Mouse (Mus musculus) limb, embryonic 10.5 days (tissue): ENCODE measurements around the gene Ovol3. TPM values are rescaled to one million over a fixed set of nuclear protein-coding genes. Genes with fewer than 3 reads are reported as not detected.

Experiments
- DNase-seq: peaks from one replicate; pipeline ENCODE4 v3.0.0-alpha.2; 2017; ENCODE audit warnings: low spot score
- H3K27ac ChIP-seq: fragments of 300-500 bp; sonication (generic); 2 replicates; pipeline ENCODE4 v1.5.1; 2016; ENCODE audit warnings: mild to moderate bottlenecking
- H3K27me3 ChIP-seq: fragments of 300-500 bp; sonication (generic); 2 replicates; pipeline ENCODE4 v1.6.1; 2016; ENCODE audit warnings: low read depth, mild to moderate bottlenecking; ENCODE audit not compliant: poor library complexity, severe bottlenecking
- H3K36me3 ChIP-seq: fragments of 300-500 bp; sonication (generic); 2 replicates; pipeline ENCODE4 v1.6.1; 2016; ENCODE audit warnings: mild to moderate bottlenecking, moderate library complexity
- H3K4me1 ChIP-seq: fragments of 300-500 bp; sonication (generic); 2 replicates; pipeline ENCODE4 v1.6.1; 2016
- H3K4me3 ChIP-seq: fragments of 300-500 bp; sonication (generic); 2 replicates; pipeline ENCODE4 v1.5.1; 2016; ENCODE audit warnings: mild to moderate bottlenecking, moderate library complexity
- H3K9me3 ChIP-seq: fragments of 300-500 bp; sonication (generic); replicated peaks from 2 replicates; pipeline ENCODE4 v1.6.1; 2016; ENCODE audit warnings: mild to moderate bottlenecking
- WGBS: fragments of 180-500 bp; shearing (Covaris S2); methylation state at CpG from one replicate; pipeline ENCODE4 v1.1.7; 2016; 5-methylcytosine and 5-hydroxymethylcytosine counted together
- polyA plus RNA-seq: library from polyadenylated mRNA; unstranded; fragments of >200 nt; fragmentation: Nextera tagmentation; extraction: Ambion mirVana; gene quantifications from 2 replicates; pipeline ENCODE4 v1.2.1, GENCODE M21; 2016

The Ovol3 gene
- polyA plus RNA-seq, 1 experiment from 2014 or later: not detected

DNA sequence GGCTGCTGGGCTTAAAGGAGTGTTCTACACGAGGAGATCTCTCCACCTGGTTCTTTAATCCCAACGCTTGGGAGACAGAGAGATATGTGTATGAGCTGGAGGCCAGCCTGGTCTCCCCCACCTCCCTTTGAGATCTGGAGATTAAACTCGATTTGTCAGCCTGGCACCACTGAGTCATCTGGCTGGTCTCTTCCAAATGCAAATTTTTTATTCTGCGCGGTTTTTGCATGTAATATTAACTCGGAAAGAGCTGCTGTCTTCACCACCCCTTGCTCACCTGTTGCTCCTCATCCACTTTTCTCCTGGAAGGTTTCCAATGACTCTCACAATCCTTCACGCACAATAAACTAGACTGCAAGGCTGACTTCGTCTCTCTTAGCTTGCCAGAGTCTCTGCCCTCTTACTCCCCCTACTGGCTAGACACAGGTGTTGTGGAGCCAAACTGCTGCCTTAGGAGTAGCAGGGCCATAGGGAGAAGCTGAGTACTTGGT is 37.0 kb downstream of the Ovol3 start, which contains the start of gene Capns1:
Gene Capns1, minus strand, starts transcription at position 331 of the 491 bp plus-strand sequence.
- H3K27ac ChIP-seq: peak within 1 kb of the TSS; percentile 44
- WGBS: 13% methylated on average over 8 of the region's 8 CpGs
- peaks cover 20% of the 10 kb centered on the region for H3K4me1 ChIP-seq
- peak within 1 kb of the TSS; percentile 14; the same call in 1 of the 2 replicates for H3K4me3 ChIP-seq
- H3K36me3 ChIP-seq: no peaks in the 10 kb centered on the region
- H3K9me3 ChIP-seq: no peaks in the 10 kb centered on the region
- no peaks in the 10 kb centered on the region for H3K27me3 ChIP-seq
- DNase-seq: peak; percentile 61

DNA sequence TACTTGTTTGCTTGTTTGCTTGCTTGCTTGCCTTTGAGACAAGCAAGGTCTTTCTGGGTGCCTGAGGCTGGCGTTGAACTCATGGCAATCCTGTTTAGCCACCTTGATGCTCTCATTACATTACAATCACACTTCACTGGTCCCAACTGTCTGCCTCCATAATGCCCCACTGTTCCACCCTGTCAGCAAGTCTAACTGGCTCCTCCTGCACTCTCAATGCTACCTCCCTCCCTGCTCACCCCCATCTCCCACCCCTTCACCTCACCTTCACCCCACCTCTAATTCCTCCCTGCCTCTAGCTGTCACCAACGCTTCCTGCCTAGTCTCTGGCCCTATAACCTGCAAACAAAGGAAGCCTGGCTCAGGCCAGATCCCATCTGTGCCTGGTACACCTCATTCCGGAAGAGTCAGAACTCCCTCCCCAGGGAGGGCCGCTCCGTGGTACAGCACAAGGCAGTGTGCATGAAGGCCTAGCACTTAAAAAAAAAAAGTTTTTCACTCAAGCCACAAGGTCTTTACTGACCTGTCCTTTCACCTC is 37.9 kb downstream of the Ovol3 start:
- Histone ChIP-seq H3K4me3 (no peak overlapping the region), H3K27me3 (no peaks in the 10 kb centered on the region), H3K36me3 (peaks cover under 1% of the 10 kb centered on the region), H3K4me1 (peaks cover 29% of the 10 kb centered on the region), H3K27ac (peak overlapping the region; percentile 44), H3K9me3 (no peaks in the 10 kb centered on the region)
- WGBS: 73% methylated on average over 5 of the region's 5 CpGs
- DNase-seq: no peak

DNA sequence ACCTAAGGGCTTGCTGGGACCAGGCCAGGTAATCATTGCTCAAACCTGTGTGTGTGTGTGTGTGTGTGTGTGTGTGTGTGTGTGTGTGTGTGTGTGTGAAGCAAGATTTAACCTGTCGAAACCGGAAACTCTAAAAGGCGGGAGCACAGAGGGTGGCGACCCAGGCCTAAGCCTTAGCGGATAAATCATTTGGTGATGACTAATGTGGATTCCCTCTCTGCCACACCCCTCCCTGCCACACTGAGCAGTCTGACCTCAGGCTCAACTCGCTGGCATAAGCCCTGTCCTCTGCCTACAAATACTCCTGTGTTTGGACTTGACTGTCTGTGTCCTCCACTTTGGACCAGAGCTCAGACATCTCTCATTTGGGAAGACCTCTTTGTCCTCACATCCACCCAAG is 39.4 kb downstream of the Ovol3 start:
- H3K27ac ChIP-seq: no peak overlapping the region
- H3K4me1 ChIP-seq: peaks cover 32% of the 10 kb centered on the region
- 70% methylated on average over 6 of the region's 6 CpGs for WGBS
- no peaks in the 10 kb centered on the region for H3K9me3 ChIP-seq
- H3K36me3 ChIP-seq: peaks cover 16% of the 10 kb centered on the region
- H3K27me3 ChIP-seq: no peaks in the 10 kb centered on the region
- H3K4me3 ChIP-seq: no peak overlapping the region
- no peak for DNase-seq

DNA sequence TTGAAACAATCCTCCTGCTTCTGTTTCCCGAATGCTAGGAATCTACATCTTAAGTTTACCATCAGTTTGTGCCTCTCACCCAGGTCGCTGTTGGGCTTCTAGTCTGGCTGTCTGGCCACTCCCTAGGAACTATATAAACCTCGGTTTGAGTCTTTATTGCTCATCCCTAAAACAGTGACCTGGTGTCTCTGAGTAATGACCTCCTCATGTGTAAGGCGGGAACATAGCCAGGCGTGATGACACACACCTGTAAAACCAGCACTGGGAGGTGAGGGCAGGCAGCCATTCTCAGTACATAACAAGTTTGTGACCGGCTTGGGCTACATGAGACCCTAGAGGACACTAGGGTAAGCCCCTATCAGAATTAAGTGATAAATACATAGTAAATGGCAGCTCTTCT is 40.1 kb downstream of the Ovol3 start:
- H3K9me3 ChIP-seq: no peaks in the 10 kb centered on the region
- DNase-seq: no peak
- H3K4me3 ChIP-seq: peak overlapping the region; percentile 88; the same call in 1 of the 2 replicates
- WGBS: 69% methylated on average over 6 of the region's 6 CpGs
- H3K27ac ChIP-seq: no peak overlapping the region
- peaks cover 23% of the 10 kb centered on the region for H3K36me3 ChIP-seq
- peaks cover 32% of the 10 kb centered on the region for H3K4me1 ChIP-seq
- no peaks in the 10 kb centered on the region for H3K27me3 ChIP-seq

DNA sequence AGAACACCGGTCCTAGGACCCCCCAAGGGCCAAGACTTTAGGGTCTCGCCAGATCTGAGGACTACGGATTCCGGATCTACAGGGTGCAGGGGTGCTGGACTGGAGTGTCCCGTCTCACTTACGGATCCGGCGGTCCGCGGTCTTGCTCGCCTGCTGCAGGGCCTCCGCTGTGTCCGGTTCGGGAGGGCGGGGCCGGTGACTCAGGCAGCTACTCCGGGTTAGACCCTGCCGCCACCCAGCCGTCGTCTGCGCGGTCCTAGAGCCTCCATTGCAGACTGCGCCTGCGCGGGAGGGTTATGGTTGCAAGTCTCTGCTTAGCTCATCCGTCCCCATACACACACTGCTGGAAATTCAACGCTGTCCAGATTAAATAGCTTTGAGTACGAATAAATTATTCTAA is 40.6 kb downstream of the Ovol3 start:
- WGBS: 0% methylated on average over 28 of the region's 28 CpGs
- peak overlapping the region; percentile 88 for H3K27ac ChIP-seq
- peak; percentile 99 for DNase-seq

DNA sequence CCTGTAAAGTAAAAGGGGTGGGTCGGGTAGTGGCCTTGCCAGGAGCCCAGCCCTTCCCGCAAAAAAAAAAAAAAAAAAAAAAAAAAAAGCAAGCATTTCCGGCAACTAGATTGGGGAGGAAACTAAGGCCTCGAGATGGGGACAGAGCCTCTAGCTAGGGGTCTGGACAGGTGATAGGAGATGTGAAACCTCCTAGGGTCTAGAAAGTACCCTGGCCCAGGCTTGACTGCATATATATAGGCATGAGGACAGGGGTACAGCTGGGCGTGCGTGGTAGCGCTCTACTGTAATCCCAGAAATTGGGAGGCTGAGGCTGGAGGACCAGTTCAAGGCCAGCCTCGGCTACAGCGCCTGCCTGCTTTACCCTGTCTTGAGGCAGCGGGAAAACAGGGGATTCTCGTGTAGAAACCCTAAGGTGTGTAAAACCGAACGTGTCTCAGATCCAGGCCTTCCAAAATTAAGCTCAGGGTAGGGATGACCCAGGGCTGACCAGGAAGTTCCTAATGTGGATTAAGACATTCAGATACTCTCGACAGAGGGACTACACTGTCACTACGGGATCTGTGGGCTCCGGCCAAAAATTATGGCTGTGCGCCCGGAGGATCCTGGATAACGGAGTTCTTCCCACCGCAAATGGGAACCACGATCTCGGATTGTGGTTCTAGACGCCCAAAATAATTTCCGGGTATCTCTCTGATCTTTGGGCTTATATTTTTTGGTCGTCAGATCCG is 41.3 kb downstream of the Ovol3 start:
- H3K4me1 ChIP-seq: peaks cover 32% of the 10 kb centered on the region
- DNase-seq: peak; percentile 54

More for the DNA sequence above, 40.6 kb downstream of the Ovol3 start:
- Histone ChIP-seq H3K9me3 (no peaks in the 10 kb centered on the region), H3K36me3 (peaks cover 29% of the 10 kb centered on the region), H3K27me3 (no peaks in the 10 kb centered on the region), H3K4me3 (peak overlapping the region; percentile 88), H3K4me1 (peaks cover 32% of the 10 kb centered on the region)

DNA sequence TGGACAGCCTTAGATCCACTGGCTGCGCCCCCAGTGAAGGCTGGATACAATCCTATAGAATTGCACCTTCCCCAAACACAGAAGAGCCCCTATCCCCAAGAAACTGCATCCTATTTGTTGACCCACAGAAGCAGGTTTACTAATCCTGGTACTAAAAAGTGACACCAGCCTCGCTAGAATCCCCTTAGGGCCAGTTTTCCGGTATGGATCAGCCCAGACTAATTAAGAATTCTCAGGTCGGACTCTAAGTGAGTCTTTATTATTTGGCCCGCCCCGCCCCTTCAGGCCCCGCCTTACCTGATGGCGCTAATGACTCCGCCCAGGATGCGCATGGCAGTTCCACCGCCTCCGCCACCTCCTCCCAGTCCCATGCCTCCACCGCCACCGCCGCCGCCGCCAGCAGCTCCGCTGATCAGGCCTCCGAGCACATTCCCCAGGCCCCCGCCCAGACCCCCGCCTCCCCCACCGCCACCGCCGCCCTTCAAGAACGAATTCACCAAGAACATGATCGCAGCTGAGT is 41.9 kb downstream of the Ovol3 start:
- DNase-seq: peak; percentile 88
- Histone ChIP-seq H3K27me3 (no peaks in the 10 kb centered on the region), H3K36me3 (peaks cover 39% of the 10 kb centered on the region), H3K4me1 (peaks cover 32% of the 10 kb centered on the region), H3K27ac (peak overlapping the region; percentile 88), H3K4me3 (peak overlapping the region; percentile 88), H3K9me3 (no peaks in the 10 kb centered on the region)
- WGBS: under 1% methylated on average over 26 of the region's 26 CpGs

More for the DNA sequence above, 41.3 kb downstream of the Ovol3 start:
- peak overlapping the region; percentile 88 for H3K27ac ChIP-seq
- no peaks in the 10 kb centered on the region for H3K9me3 ChIP-seq
- no peaks in the 10 kb centered on the region for H3K27me3 ChIP-seq
- WGBS: 1% methylated on average over 26 of the region's 26 CpGs
- peaks cover 33% of the 10 kb centered on the region for H3K36me3 ChIP-seq
- peak overlapping the region; percentile 88 for H3K4me3 ChIP-seq

DNA sequence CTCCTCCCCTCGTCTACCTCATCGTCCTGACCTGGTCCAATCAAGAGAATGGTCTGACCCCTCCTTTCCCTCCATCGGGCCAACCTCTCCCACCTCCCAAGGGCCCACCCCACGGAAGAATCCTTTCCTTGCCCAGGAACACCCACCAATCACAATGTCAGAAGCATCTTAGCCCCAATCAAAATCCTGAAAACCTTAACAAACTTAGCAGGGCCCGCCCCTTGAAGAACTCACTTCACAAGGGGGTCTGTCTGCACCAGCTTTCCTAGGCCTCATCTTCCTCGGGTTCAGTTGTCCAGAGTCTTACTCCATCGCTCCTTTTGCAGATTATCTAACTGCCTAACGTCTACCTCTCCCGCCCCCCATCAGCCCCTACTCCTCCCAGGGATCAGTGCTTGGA is 42.5 kb downstream of the Ovol3 start:
- 12% methylated on average over 9 of the region's 9 CpGs for WGBS
- DNase-seq: no peak

DNA sequence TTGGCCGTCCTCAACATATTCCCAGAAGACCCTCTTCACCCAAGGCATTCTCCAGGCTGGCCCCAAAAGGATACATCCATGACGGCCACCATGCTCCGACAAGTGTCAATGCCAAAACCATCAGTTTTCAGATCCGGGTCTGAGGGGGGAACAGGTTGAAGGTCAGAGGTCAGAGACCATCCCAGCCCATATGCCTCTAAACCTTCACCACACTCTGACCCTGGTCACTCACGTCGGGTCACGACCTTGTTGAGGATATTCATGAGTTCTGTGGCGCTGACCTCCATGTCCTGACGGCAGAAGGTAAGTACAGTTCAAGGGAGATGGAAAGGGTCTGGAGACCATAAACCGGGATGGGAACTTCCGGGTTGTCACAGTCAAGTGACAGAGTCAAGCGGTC is 43.4 kb downstream of the Ovol3 start:
- Histone ChIP-seq H3K36me3 (peaks cover 55% of the 10 kb centered on the region), H3K27ac (no peak overlapping the region), H3K9me3 (no peaks in the 10 kb centered on the region), H3K27me3 (no peaks in the 10 kb centered on the region), H3K4me1 (peaks cover 24% of the 10 kb centered on the region), H3K4me3 (0 out of 2 replicates have a peak overlapping the region, but pooled peaks have one; percentile 88)
- 90% methylated on average over 12 of the region's 12 CpGs for WGBS
- DNase-seq: no peak

More for the DNA sequence above, 42.5 kb downstream of the Ovol3 start:
- H3K4me1 ChIP-seq: peaks cover 31% of the 10 kb centered on the region
- H3K9me3 ChIP-seq: no peaks in the 10 kb centered on the region
- peaks cover 46% of the 10 kb centered on the region for H3K36me3 ChIP-seq
- no peaks in the 10 kb centered on the region for H3K27me3 ChIP-seq
- H3K27ac ChIP-seq: peak overlapping the region; percentile 88; the same call in 1 of the 2 replicates
- peak overlapping the region; percentile 88 for H3K4me3 ChIP-seq

DNA sequence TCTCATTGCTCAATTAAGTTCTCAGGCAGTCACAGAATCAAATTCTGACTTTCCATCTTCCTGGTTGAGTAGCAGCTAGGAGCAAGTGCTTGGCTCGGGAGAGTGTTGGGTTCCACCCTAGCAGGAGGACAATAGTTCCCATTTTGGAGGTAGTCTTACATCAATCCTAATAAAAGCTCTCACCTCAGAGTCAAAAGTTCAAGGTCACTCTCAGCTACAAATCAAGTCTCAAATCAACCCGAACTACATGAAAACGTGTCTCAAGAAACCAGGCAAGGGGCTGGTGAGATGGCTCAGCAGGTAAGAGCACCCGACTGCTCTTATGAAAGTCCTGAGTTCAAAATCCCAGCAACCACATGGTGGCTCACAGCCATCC is 46.4 kb downstream of the Ovol3 start:
- Histone ChIP-seq H3K36me3 (peaks cover 77% of the 10 kb centered on the region), H3K9me3 (no peaks in the 10 kb centered on the region), H3K4me1 (peaks cover 18% of the 10 kb centered on the region), H3K27me3 (no peaks in the 10 kb centered on the region), H3K4me3 (no peak overlapping the region), H3K27ac (no peak overlapping the region)
- 89% methylated on average over 4 of the region's 4 CpGs for WGBS
- DNase-seq: no peak

DNA sequence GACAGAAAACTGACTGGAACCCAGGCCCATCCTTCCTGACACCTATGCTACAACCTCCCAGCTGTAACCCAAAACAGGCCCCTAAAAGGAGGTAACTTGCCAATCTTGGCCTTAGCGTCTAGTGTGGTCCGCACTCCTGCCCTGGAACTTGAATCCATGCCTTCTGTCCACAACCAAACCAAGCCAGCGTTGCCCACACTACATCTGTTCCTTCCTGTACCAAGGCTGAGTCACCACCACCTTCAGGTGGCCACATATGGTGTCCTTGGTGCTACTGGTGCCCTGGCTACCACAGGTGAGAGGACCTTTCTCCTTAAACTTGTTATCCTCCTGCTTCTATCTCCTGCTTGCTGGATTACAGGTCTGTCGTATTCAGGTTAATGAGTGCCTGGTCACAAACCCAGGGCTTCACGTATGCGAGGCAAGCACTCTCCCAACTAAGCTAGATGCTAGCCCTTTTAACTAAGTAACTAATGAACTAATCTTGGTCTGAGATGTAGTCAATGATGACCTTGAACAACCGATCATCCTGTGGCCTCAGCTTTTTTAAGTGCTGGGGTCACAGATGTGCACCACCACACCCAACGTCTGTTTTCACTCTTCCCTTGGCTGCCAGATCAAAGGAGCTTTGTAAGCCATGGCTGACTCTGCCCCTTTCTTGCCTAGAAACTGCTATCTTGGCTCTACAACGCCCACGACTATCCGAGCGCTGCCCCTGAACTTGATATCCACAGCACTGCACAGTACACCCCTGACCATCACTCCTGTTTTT is 47.0 kb downstream of the Ovol3 start:
- Histone ChIP-seq H3K27me3 (no peaks in the 10 kb centered on the region), H3K4me3 (no peak overlapping the region), H3K9me3 (no peaks in the 10 kb centered on the region), H3K36me3 (peaks cover 77% of the 10 kb centered on the region), H3K27ac (no peak overlapping the region), H3K4me1 (peaks cover 22% of the 10 kb centered on the region)
- DNase-seq: no peak
- WGBS: 80% methylated on average over 12 of the region's 12 CpGs

DNA sequence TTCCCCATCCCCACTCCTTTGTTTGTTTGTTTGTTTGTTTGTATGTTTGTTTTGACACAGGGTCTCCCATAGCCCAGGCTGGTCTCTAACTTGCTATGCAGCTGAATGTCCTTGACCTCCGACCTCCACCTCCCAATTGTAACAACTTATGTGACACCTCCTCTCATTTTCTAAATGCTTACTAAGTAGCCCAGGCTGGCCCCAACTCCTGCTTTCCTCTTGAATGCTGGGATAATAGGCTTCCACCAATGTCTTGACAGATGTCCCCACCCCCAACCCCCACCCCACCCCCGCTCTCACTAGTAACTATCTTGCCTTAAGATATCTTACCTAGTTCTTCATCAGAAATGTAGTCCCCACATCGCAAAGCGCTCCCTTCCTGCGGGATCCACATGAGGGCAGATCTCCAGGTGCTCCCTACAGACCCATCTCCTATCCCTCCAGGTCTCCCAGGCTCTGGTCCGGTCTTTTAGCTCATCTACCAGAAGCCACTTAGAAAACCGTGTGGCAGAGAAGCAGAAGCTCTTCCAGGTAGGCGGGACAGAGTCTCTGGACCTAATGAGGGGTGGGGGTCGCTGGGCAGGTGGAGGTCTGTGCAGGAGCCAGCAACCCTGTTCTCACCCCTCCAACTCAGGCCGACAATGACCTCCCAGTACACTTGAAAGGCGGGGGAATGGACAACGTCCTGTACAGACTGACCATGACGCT is 50.7 kb downstream of the Ovol3 start:
- H3K36me3 ChIP-seq: peaks cover 55% of the 10 kb centered on the region
- H3K27me3 ChIP-seq: no peaks in the 10 kb centered on the region
- 71% methylated on average over 13 of the region's 13 CpGs for WGBS
- DNase-seq: no peak
- no peaks in the 10 kb centered on the region for H3K9me3 ChIP-seq
- H3K4me1 ChIP-seq: peaks cover 10% of the 10 kb centered on the region
- H3K27ac ChIP-seq: no peak overlapping the region
- H3K4me3 ChIP-seq: no peak overlapping the region
